Mouse (Mus musculus): ENCODE results near the gene Itpr2. TPM values are rescaled to one million over a fixed set of nuclear protein-coding genes. Genes with fewer than 3 reads are reported as not detected.

Gene Itpr2
- polyA plus RNA-seq, 1 experiment from 2014 or later = 6.3 TPM

DNA sequence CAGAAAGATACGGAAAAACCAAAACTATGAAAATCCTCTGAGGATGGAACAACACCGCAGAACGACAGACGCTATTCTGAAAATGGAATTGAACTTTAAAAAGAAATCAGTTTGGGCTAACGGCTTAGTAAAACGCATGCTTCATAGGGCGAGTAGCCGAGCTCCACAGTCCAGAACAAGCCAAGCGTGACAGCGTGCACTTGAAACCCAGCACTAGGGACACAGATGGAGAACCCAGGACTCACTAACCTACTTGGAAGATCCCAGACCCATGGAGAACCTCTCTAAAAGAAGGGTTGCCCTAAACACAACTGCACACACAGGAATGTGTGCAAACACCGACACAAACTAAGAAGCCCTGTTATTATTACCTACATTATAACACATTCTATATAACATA is 197.9 kb downstream of the Itpr2 start:
- Histone ChIP-seq H3K36me3 (ENCODE audit: control insufficient read depth, insufficient read depth) (no peaks in the 10 kb centered on the region; the same call in 1 of the 2 replicates), H3K9me3 (ENCODE audit: control insufficient read depth) (no peaks in the 10 kb centered on the region), H3K27me3 (replicated peaks; ENCODE audit: control insufficient read depth, insufficient read depth, low read length) (no peaks in the 10 kb centered on the region), H3K27ac (ENCODE audit: low read depth, low read length) (no peak overlapping the region), H3K9ac (ENCODE audit: low read depth, low read length) (no peak overlapping the region), H3K4me3 (ENCODE audit: low read depth, low read length) (no peak overlapping the region), H3K4me2 (replicated peaks; ENCODE audit: low read depth) (no peak overlapping the region), H3K4me1 (replicated peaks; ENCODE audit: control insufficient read depth, insufficient read depth, low read length) (no peaks in the 10 kb centered on the region)
- no peak for TF ChIP-seq CTCF (IDR thresholded peaks at IDR 0.05; ENCODE audit: low read depth)
- no peak for ATAC-seq
- 97% methylated on average over 11 of the region's 11 CpGs for WGBS

DNA sequence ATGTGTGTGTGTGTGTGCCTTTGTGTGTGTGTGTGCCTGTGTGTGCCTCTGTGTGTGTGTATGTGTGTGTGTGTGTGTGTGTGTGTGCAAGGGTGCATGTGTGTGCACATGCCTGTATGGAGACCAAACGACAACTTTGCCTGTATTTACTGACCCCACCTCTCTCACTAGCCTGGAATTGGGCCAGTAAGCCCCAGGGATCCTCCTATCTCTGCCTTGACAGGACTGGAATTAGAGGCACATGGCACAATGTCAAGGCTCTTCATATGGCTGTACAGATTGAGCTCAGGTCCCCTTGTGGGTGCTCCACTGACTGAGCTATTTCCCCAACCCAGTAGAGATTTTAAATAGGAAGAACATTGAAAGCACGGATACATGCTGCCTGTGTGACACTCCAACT is 198.7 kb downstream of the Itpr2 start:
- ATAC-seq = no peak
- Histone ChIP-seq H3K27ac (ENCODE audit: low read depth, low read length) (no peak overlapping the region), H3K27me3 (replicated peaks; ENCODE audit: control insufficient read depth, insufficient read depth, low read length) (no peaks in the 10 kb centered on the region), H3K4me3 (ENCODE audit: low read depth, low read length) (no peak overlapping the region), H3K4me2 (replicated peaks; ENCODE audit: low read depth) (no peak overlapping the region), H3K9ac (ENCODE audit: low read depth, low read length) (no peak overlapping the region), H3K4me1 (replicated peaks; ENCODE audit: control insufficient read depth, insufficient read depth, low read length) (no peaks in the 10 kb centered on the region), H3K36me3 (ENCODE audit: control insufficient read depth, insufficient read depth) (no peaks in the 10 kb centered on the region; the same call in 1 of the 2 replicates), H3K9me3 (ENCODE audit: control insufficient read depth) (no peaks in the 10 kb centered on the region)
- WGBS = 69% methylated on average over 2 of the region's 2 CpGs
- TF ChIP-seq CTCF (IDR thresholded peaks at IDR 0.05; ENCODE audit: low read depth) = no peak

DNA sequence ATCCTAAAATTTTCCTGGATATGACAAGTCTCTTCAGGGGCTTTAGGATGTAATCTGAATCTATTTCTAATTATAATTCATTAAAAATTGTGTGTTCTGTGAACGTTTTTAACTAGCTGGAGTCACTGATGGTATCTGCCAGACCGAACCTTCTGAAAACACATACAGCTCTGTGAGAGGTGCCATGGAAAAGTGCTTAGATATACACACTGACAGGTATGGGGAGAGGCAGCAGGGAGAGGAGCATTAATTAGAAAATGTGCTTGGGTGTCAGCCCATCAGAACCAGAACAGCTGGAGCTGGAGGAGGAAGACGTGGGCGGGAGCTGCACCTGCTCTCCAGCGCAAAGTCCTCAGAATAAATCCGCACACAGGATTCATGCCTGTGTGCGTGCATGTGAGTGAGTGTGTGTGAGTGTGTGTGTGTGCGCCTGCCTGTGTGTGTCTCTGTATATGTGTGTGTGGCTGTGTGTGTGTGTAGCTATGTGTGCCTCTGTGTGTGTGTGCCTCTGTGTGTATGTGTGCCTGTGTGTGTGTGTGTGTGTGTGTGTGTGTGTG is 199.4 kb downstream of the Itpr2 start:
- no peaks in the 10 kb centered on the region for H3K27me3 ChIP-seq (replicated peaks; ENCODE audit: control insufficient read depth, insufficient read depth, low read length)
- H3K4me3 ChIP-seq (ENCODE audit: low read depth, low read length) = no peak overlapping the region
- no peaks in the 10 kb centered on the region for H3K9me3 ChIP-seq (ENCODE audit: control insufficient read depth)
- H3K9ac ChIP-seq (ENCODE audit: low read depth, low read length) = no peak overlapping the region
- H3K27ac ChIP-seq (ENCODE audit: low read depth, low read length) = no peak overlapping the region
- no peaks in the 10 kb centered on the region; the same call in 1 of the 2 replicates for H3K36me3 ChIP-seq (ENCODE audit: control insufficient read depth, insufficient read depth)
- no peak for TF ChIP-seq CTCF (IDR thresholded peaks at IDR 0.05; ENCODE audit: low read depth)
- no peaks in the 10 kb centered on the region for H3K4me1 ChIP-seq (replicated peaks; ENCODE audit: control insufficient read depth, insufficient read depth, low read length)
- 79% methylated on average over 8 of the region's 8 CpGs for WGBS
- ATAC-seq = no peak
- no peak overlapping the region for H3K4me2 ChIP-seq (replicated peaks; ENCODE audit: low read depth)

DNA sequence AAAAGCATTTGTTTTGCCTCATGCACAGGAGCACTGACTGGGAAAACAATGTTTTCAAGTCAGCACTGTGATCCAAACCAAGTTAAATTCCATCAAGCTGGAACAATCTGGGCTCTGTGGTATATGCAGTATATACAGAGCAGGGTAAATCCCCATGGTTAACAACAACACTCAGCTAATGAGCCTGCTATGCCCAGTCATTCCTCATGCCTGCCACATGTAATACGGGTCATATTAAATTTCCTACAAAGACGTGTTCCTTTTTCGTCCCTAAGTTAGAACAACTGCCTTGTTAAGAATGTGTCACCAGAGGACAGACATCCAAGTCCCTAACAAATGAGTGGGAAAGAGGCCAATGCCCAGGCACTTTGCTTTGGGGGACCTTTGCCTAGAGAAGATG is 199.9 kb downstream of the Itpr2 start:
- H3K4me2 ChIP-seq (replicated peaks; ENCODE audit: low read depth) = no peak overlapping the region
- H3K4me3 ChIP-seq (ENCODE audit: low read depth, low read length) = no peak overlapping the region
- no peaks in the 10 kb centered on the region for H3K27me3 ChIP-seq (replicated peaks; ENCODE audit: control insufficient read depth, insufficient read depth, low read length)
- 72% methylated on average over 3 of the region's 3 CpGs for WGBS
- no peak overlapping the region for H3K9ac ChIP-seq (ENCODE audit: low read depth, low read length)
- ATAC-seq = no peak
- H3K36me3 ChIP-seq (ENCODE audit: control insufficient read depth, insufficient read depth) = no peaks in the 10 kb centered on the region; the same call in 1 of the 2 replicates
- H3K4me1 ChIP-seq (replicated peaks; ENCODE audit: control insufficient read depth, insufficient read depth, low read length) = no peaks in the 10 kb centered on the region
- no peak for TF ChIP-seq CTCF (IDR thresholded peaks at IDR 0.05; ENCODE audit: low read depth)
- H3K9me3 ChIP-seq (ENCODE audit: control insufficient read depth) = no peaks in the 10 kb centered on the region
- H3K27ac ChIP-seq (ENCODE audit: low read depth, low read length) = no peak overlapping the region

DNA sequence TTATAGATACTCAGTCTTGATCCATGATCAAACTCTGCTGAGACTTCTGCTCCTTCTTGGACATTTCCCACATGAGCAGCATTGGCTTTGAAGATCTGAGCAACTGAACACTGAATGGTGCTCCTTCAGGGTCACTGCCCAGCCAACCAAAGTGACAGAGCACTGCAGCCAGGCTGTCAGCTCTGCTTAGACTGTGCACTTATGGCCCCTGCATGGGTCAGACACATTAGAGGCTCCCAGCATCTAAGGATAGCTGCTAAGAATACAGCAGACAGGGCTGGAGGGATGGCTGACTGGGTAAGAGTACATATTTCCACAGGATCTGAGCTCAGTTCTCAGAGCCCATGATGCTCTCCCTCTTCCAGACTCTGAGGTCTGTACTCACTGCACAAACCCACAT is 201.1 kb downstream of the Itpr2 start:
- H3K9ac ChIP-seq (ENCODE audit: low read depth, low read length) = no peak overlapping the region
- no peaks in the 10 kb centered on the region for H3K27me3 ChIP-seq (replicated peaks; ENCODE audit: control insufficient read depth, insufficient read depth, low read length)
- no peak overlapping the region for H3K4me3 ChIP-seq (ENCODE audit: low read depth, low read length)
- no peak overlapping the region for H3K4me2 ChIP-seq (replicated peaks; ENCODE audit: low read depth)
- no peaks in the 10 kb centered on the region; the same call in 1 of the 2 replicates for H3K36me3 ChIP-seq (ENCODE audit: control insufficient read depth, insufficient read depth)
- no peak for TF ChIP-seq CTCF (IDR thresholded peaks at IDR 0.05; ENCODE audit: low read depth)
- H3K4me1 ChIP-seq (replicated peaks; ENCODE audit: control insufficient read depth, insufficient read depth, low read length) = no peaks in the 10 kb centered on the region
- ATAC-seq = no peak
- no peak overlapping the region for H3K27ac ChIP-seq (ENCODE audit: low read depth, low read length)
- no peaks in the 10 kb centered on the region for H3K9me3 ChIP-seq (ENCODE audit: control insufficient read depth)

DNA sequence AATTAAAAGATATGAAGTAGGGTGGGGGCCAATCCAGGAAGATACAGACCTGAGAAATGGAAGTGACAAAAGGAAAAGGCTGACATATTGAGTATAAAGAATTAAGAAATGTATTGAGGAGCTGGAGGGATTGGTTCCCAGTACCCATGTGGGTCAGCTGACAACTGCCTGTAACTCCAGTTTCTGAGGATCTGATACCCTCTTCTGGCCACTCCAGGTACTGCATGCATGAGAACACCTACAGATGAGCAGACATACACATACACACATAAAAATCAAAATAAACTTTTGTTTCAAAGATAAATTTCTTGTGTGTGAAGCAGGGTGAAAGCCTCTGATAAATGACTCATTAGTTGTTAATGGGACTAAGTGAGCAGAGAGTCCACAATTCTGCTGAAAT is 203.3 kb downstream of the Itpr2 start:
- Histone ChIP-seq H3K27me3 (replicated peaks; ENCODE audit: control insufficient read depth, insufficient read depth, low read length) (no peaks in the 10 kb centered on the region), H3K36me3 (ENCODE audit: control insufficient read depth, insufficient read depth) (0 out of 2 replicates have a peak, but pooled peaks cover 2% of the 10 kb centered on the region), H3K4me1 (replicated peaks; ENCODE audit: control insufficient read depth, insufficient read depth, low read length) (no peaks in the 10 kb centered on the region), H3K4me3 (ENCODE audit: low read depth, low read length) (no peak overlapping the region), H3K27ac (ENCODE audit: low read depth, low read length) (no peak overlapping the region), H3K9ac (ENCODE audit: low read depth, low read length) (no peak overlapping the region), H3K9me3 (ENCODE audit: control insufficient read depth) (no peaks in the 10 kb centered on the region), H3K4me2 (replicated peaks; ENCODE audit: low read depth) (no peak overlapping the region)
- peak; percentile 61 for TF ChIP-seq CTCF (IDR thresholded peaks at IDR 0.05; ENCODE audit: low read depth)
- ATAC-seq = no peak

DNA sequence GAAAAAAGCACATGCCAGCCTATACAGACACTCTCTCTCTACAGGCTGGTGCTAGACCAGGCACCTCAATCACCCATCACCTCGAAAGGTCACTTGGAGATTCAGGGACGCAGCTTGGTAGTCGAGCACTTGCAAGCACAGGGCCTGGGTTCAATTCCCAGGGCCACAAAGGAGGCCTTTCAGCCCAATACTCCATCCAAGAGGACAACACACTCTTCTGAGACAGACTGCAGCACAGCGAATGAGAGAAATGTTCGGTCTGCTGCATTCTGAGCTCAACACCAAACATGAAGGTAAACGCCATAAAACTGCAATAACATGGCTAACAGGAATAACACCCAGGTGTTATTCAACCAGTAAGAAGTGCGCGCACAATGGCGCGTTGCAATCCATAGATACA is 211.0 kb downstream of the Itpr2 start:
- no peak for TF ChIP-seq CTCF (IDR thresholded peaks at IDR 0.05; ENCODE audit: low read depth)
- ATAC-seq = no peak

More for the DNA sequence above, 211.0 kb downstream of the Itpr2 start:
- no peak overlapping the region for H3K4me3 ChIP-seq (ENCODE audit: low read depth, low read length)
- H3K27ac ChIP-seq (ENCODE audit: low read depth, low read length) = no peak overlapping the region
- H3K9ac ChIP-seq (ENCODE audit: low read depth, low read length) = no peak overlapping the region
- WGBS = 91% methylated on average over 10 of the region's 10 CpGs
- H3K36me3 ChIP-seq (ENCODE audit: control insufficient read depth, insufficient read depth) = 0 out of 2 replicates have a peak, but pooled peaks cover 2% of the 10 kb centered on the region
- H3K9me3 ChIP-seq (ENCODE audit: control insufficient read depth) = no peaks in the 10 kb centered on the region
- no peaks in the 10 kb centered on the region for H3K27me3 ChIP-seq (replicated peaks; ENCODE audit: control insufficient read depth, insufficient read depth, low read length)
- H3K4me2 ChIP-seq (replicated peaks; ENCODE audit: low read depth) = no peak overlapping the region
- H3K4me1 ChIP-seq (replicated peaks; ENCODE audit: control insufficient read depth, insufficient read depth, low read length) = no peaks in the 10 kb centered on the region

Measured in intestine, postnatal 0 days (tissue).